Mouse (Mus musculus) limb, embryonic 11.5 days (tissue): ENCODE measurements around the gene Osbpl7. TPM values are rescaled to one million over a fixed set of nuclear protein-coding genes. Genes with fewer than 3 reads are reported as not detected.
A peak's percentile ranks its signal among the peaks of the same experiment; 100 is the strongest.

Source experiments
- ATAC-seq: fragments of 200-750 bp; cut with Nextera tagmentation; 2 replicates; pipeline ENCODE4 v1.8.0; 2017; ENCODE audit warnings: low read depth; ENCODE audit not compliant: insufficient number of reproducible peaks, low FRiP score, low TSS enrichment
- DNase-seq: peaks from one replicate; pipeline ENCODE4 v3.0.0-alpha.2; 2015; ENCODE audit warnings: low spot score
- H3K27ac ChIP-seq: fragments of 300-500 bp; sonication (generic); replicated peaks from 2 replicates; pipeline ENCODE4 v1.5.1; 2014; ENCODE audit warnings: low read depth, mild to moderate bottlenecking, low read length
- H3K27me3 ChIP-seq: fragments of 300-500 bp; sonication (generic); 2 replicates; pipeline ENCODE4 v1.6.1; 2014; ENCODE audit warnings: mild to moderate bottlenecking, low read length, mixed read lengths; ENCODE audit not compliant: control insufficient read depth, insufficient read depth
- H3K36me3 ChIP-seq: fragments of 300-500 bp; sonication (generic); 2 replicates; pipeline ENCODE4 v1.6.1; 2014; ENCODE audit warnings: mild to moderate bottlenecking, low read length, moderate library complexity, mixed read lengths; ENCODE audit not compliant: control insufficient read depth, insufficient read depth
- H3K4me1 ChIP-seq: fragments of 300-500 bp; sonication (generic); 2 replicates; pipeline ENCODE4 v1.6.1; 2014; ENCODE audit warnings: low read length, mixed read lengths; ENCODE audit not compliant: control insufficient read depth, insufficient read depth
- H3K4me2 ChIP-seq: fragments of 300-500 bp; sonication (generic); 2 replicates; pipeline ENCODE4 v1.6.1; 2014; ENCODE audit warnings: low read depth, mild to moderate bottlenecking, moderate library complexity; ENCODE audit not compliant: severe bottlenecking
- H3K4me3 ChIP-seq: fragments of 300-500 bp; sonication (generic); 2 replicates; pipeline ENCODE4 v1.5.1; 2014; ENCODE audit warnings: low read depth, low read length
- H3K9ac ChIP-seq: fragments of 300-500 bp; sonication (generic); 2 replicates; pipeline ENCODE4 v1.6.1; 2014; ENCODE audit warnings: mild to moderate bottlenecking, low read length
- H3K9me3 ChIP-seq: fragments of 300-500 bp; sonication (generic); 2 replicates; pipeline ENCODE4 v1.6.1; 2016; ENCODE audit warnings: low read length; ENCODE audit not compliant: control insufficient read depth
- WGBS: fragments of 180-500 bp; shearing (Covaris S2); extraction: QIAGEN DNeasy Blood & Tissue Kit; methylation state at CpG from one replicate; pipeline ENCODE4 v1.1.7; 2014; 5-methylcytosine and 5-hydroxymethylcytosine counted together
- polyA plus RNA-seq: library from polyadenylated mRNA; unstranded; fragments of >200 nt; fragmentation: Nextera tagmentation; extraction: Ambion mirVana; gene quantifications from 2 replicates; pipeline ENCODE4 v1.2.1, GENCODE M21; 2014

Gene Osbpl7
- polyA plus RNA-seq: 5.8 and 6.3 TPM in 2 replicates

DNA sequence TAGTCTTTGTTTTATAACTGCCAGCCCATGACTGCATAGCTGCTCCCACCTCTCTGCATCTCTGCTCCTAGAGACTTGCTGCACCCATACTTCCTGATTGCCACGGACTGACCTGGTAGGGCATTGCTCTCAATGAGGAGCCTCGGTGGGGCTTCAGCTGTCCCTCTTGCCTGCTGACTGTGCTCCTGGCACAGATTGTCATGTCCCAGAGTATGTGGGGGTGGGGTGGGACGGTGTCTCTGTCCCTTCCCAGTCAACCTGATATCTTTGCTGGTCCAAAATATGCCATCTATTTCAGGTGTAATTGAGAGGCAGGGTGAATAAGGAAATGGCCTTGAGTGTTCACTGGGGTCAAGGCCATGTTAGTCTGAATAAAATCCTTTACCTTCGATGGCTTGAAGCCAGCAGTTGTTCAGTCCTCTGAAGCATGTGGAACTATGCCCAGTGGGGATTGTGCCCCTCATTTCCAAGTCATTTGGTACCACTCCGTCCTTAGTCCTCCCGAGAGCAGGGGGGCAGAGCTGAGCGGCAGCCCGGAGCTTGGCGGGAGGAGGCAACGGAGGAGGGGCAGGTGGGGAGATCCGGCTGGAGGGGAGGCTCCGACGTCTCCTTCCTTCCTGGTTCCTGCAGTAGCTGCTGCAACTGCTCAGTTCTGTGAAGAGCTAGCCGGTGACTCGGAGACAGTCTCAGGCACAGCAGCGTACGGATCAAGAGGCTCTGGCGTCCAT lies at the start of gene Osbpl7:
TSS of gene Osbpl7 (plus strand) at position 413 of the 728 bp plus-strand sequence.
- no peaks in the 10 kb centered on the region for H3K9me3 ChIP-seq

DNA sequence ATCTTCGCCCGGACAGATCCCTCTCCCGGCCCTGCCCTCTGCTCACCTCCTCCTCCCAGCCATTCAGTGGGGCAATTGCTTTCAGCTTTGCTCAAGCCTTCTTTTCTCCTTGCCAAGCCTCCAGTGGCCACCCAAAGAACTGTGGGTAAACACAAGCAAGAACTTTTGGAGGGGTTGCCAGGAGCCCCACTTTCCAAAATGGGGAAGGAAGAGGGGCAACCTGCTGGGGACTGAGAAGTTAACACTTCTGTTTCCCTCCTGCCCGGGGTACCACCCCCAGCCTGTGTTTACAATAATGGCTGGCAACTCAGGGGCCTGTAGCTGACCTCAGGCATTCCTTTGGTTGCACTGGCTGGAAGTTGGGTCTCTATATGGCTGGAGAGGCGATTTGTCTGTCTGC lies 47.3 kb upstream of the Osbpl7 start:
- no peaks in the 10 kb centered on the region for H3K9me3 ChIP-seq
- ATAC-seq (no peak), DNase-seq (no peak)
- H3K4me3 ChIP-seq: no peak overlapping the region
- H3K27ac ChIP-seq: no peak overlapping the region
- no peak overlapping the region for H3K9ac ChIP-seq
- H3K4me2 ChIP-seq: no peak overlapping the region
- no peaks in the 10 kb centered on the region for H3K36me3 ChIP-seq
- 33% methylated on average over 5 of the region's 5 CpGs for WGBS
- H3K4me1 ChIP-seq: no peaks in the 10 kb centered on the region
- H3K27me3 ChIP-seq: no peaks in the 10 kb centered on the region

More for the DNA sequence above, at the start of gene Osbpl7:
- peak within 1 kb of the TSS; percentile 93 for H3K4me2 ChIP-seq
- peaks cover 11% of the 10 kb centered on the region for H3K4me1 ChIP-seq
- no peak within 1 kb of the TSS for H3K27ac ChIP-seq
- peak within 1 kb of the TSS; percentile 65 for H3K4me3 ChIP-seq
- DNase-seq: peak; percentile 80
- peak; percentile 72; the same call in 1 of the 2 replicates for ATAC-seq
- peak within 1 kb of the TSS; percentile 74 for H3K9ac ChIP-seq
- WGBS: 8% methylated on average over 18 of the region's 18 CpGs
- H3K36me3 ChIP-seq: peaks cover 5% of the 10 kb centered on the region
- H3K27me3 ChIP-seq: no peaks in the 10 kb centered on the region

DNA sequence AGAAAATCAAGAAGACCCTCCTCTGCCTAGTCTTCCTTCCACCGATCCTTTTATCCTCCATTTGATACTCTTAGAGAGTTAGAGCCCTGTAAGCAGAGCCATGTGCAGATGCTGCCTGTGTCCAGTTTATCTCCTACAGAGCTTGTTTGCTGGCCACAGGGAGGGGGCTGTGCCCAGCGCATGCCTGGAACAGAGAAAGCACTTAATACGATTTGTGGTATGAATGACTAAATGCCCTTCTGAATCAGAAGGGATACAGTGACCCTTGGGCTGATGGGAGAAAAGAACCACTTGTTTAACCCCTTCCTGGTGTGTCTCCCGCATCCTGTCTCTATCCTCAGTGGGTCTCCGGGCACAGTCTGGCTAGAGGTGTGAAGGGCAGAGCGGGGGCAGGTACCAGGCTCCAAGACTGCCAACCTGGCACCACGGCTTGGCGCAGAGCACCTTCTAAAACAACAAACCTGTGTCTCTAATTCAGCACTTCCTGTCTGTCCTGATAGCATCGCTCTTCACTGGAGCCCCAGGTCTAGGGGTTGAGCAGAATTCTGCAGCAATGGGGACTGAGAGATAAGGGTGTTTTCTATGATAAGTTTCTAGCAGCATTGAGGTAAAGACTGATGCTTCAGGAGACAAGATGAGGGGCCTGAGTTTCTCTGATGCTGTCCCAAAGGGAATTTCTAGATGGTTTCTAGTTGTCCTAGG lies 43.2 kb upstream of the Osbpl7 start:
- Histone ChIP-seq H3K4me2 (no peak overlapping the region), H3K4me1 (no peaks in the 10 kb centered on the region)
- ATAC-seq: no peak

DNA sequence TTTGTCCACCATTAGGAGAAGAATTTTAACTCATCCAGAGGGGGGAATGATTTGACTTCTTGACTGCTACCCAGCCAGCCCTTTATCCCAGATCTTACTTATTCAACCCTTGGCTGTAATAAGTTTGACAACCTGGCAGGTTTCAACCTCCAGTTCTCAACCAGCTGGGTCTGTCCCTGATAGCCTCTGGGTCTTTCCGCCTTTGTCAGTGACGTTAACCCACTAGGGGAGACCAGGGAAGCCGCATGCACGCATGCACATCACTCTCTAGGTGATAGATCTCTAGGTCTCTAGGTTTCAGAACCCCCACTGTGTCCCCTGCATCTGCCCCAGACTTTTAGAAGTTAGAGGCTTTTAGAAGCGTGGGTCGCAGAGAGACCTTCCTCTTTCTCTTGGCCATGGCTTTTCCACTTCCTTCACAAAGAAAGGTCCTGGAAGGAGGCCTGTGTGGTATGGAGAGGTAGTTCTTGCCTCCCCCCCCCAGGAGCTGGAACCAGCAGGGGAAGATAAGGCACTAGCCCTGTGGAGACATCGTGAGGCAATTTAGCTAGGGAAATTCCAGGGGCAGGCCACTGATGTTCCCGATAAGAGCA lies 41.1 kb upstream of the Osbpl7 start:
- WGBS: 44% methylated on average over 8 of the region's 8 CpGs
- ATAC-seq: no peak
- no peak overlapping the region for H3K9ac ChIP-seq
- no peak for DNase-seq
- H3K4me2 ChIP-seq: no peak overlapping the region
- H3K9me3 ChIP-seq: no peaks in the 10 kb centered on the region
- H3K27me3 ChIP-seq: no peaks in the 10 kb centered on the region
- H3K36me3 ChIP-seq: no peaks in the 10 kb centered on the region
- H3K27ac ChIP-seq: no peak overlapping the region
- no peak overlapping the region for H3K4me3 ChIP-seq
- H3K4me1 ChIP-seq: no peaks in the 10 kb centered on the region

More for the DNA sequence above, 43.2 kb upstream of the Osbpl7 start:
- Histone ChIP-seq H3K27ac (no peak overlapping the region), H3K27me3 (no peaks in the 10 kb centered on the region), H3K9me3 (no peaks in the 10 kb centered on the region), H3K9ac (no peak overlapping the region), H3K36me3 (no peaks in the 10 kb centered on the region), H3K4me3 (no peak overlapping the region)
- WGBS: 62% methylated on average over 9 of the region's 9 CpGs
- DNase-seq: no peak

DNA sequence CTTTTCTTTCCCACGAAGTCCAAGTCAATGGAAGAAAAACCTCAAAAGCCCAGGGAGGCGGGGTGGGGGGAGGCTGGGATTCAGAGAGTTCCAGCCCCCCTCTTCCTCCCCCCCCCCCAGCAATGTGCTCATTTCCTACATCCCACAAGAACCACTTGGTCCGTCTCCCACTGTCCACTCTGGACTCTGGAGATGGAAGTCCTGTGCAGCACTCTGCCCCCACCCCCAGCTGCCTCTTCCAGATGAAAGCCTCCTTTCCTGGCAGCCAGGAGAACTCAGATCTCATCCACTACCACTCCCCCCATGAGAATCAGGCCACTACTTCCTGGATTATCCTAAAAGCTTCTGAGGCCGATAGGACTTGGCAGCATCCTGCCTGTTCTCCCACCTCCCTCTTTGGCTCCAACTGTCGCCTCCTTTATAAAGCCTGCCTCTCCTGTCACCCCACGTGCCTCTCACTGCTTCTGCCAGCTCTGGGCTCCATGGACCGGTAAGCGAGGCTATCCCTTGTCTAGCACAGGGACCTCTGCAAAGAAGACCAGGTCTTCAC lies 37.2 kb upstream of the Osbpl7 start, which contains the start of gene Sp6:
TSS of gene Sp6 (plus strand) at position 274 of the 550 bp plus-strand sequence.
- no peak within 1 kb of the TSS for H3K4me2 ChIP-seq
- no peak within 1 kb of the TSS for H3K4me3 ChIP-seq
- peaks cover 24% of the 10 kb centered on the region for H3K27me3 ChIP-seq
- ATAC-seq: no peak
- no peak within 1 kb of the TSS for H3K27ac ChIP-seq
- DNase-seq: no peak
- H3K9me3 ChIP-seq: no peaks in the 10 kb centered on the region
- WGBS: 32% methylated on average over 8 of the region's 8 CpGs
- no peaks in the 10 kb centered on the region for H3K36me3 ChIP-seq
- H3K9ac ChIP-seq: no peak within 1 kb of the TSS
- H3K4me1 ChIP-seq: no peaks in the 10 kb centered on the region

DNA sequence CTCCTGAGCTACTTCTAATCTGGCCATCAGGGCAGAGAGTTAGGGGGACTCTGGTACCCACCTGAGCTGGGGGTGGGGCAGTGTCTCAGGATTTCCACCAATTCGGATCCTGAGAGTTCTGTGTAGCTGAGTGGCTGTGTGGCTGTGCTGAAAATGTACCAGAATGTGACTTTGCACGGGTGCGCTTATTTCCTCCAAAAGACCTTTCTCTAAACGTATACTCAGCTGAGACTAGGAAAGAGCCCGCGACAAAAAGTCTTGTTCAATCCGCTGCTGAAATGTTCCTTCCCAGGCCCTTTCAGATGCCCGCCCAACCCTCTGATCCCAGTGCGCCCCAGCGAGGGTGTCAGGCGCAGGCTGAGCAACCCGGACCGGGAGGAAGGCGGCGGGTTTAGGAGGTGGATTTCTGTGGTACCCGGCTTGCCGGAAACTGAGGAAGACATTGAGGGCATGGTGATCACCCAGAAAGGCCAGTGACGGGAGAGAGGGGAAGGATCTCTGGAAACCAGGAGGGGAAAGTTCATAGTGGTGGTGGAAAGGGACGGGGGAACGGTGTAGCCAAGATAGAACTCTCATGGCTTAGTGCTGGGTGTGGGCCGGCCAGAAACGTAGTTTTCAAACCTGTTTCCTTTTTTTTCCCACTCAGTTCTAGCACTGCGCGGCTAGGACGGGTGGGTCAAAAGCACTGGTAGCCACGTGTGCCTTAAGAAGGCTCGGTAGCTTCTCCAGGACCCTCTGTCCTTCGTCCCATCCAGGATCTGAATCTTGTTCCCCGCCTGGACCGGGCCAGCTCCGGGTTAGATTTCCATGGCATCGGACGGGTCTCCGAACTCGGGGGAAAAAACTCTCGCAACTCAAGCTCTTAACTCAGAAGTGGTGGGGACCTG lies 32.5 kb upstream of the Osbpl7 start:
- DNase-seq: peak; percentile 67
- under 1% methylated on average over 36 of the region's 36 CpGs for WGBS
- Histone ChIP-seq H3K27ac (no peak overlapping the region), H3K27me3 (peaks cover 68% of the 10 kb centered on the region), H3K4me1 (peaks cover 22% of the 10 kb centered on the region), H3K4me2 (peak overlapping the region; percentile 63), H3K9ac (no peak overlapping the region), H3K9me3 (no peaks in the 10 kb centered on the region), H3K36me3 (no peaks in the 10 kb centered on the region), H3K4me3 (peak overlapping the region; percentile 39)
- no peak for ATAC-seq

DNA sequence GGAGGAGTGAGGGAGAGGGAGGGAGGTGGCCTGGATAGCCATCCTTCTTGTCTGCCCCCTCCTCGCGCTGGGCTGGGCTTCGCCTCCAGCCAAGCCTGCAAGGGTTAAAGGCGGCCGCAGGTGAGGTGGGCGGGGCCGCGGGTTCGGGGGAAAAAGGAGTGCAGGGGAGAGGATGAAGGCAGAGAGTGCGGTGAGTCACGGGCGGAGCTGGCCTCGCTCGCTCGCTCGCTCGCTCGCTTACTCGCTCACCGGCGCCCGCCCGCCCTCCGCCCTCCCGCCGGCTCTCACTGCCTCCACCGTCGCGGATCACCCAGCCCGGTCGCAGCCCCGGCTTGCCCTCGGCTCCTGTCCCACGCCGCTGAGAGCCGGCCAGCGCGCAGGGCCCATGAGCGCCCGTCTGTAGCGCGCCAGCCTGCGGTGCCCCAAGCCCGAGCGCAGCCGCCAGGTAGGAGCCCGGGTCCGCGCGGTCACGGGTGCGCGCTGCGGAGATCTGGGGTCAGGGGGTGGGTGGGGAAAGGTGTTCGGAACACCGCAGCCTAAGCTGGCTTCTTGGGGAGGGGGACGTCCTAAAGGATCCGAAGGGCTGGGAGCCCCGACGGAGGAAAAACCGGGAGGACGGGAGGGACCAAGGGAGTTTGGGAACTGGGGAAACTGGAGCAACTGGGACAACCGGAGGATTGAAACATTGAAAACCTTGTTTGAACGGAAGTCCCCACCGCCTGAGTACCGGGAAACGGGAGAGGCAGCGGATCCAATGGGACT lies 31.7 kb upstream of the Osbpl7 start:
- DNase-seq: peak; percentile 50
- ATAC-seq: no peak

More for the DNA sequence above, 31.7 kb upstream of the Osbpl7 start:
- H3K4me3 ChIP-seq: peak overlapping the region; percentile 39
- peaks cover 22% of the 10 kb centered on the region for H3K4me1 ChIP-seq
- H3K4me2 ChIP-seq: peak overlapping the region; percentile 63
- H3K9ac ChIP-seq: peak overlapping the region; percentile 40
- H3K27me3 ChIP-seq: peaks cover 73% of the 10 kb centered on the region
- no peaks in the 10 kb centered on the region for H3K36me3 ChIP-seq
- 1% methylated on average over 52 of the region's 68 CpGs for WGBS
- no peaks in the 10 kb centered on the region for H3K9me3 ChIP-seq
- H3K27ac ChIP-seq: 0 out of 2 replicates have a peak overlapping the region, but pooled peaks have one; percentile 8
